ENCODE assay signal across 25 mouse cellular contexts in the genomic region with DNA sequence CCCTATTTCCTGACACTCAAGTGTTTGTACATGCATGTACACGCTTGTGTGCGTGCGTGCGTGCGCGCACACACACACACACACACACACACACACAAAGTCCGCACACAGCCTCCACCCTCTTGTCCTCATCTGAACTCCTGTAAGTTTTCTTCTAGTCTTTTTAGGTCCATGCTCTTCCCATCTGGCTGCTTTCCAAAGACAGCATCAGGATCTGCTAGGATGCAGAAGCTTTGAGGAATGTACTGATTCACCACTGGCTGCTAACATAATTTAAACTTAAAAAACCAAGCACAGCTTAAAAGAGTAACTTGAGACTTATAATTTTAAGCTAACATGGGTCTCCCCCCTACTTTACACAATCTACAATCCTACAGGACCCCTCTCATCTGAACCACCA.
DNase-seq lines count a peak whose midpoint lies in the region; ATAC-seq lines count a peak whose summit lies in the region.
"Had no signal": no experiment of that assay in that cellular context is flagged by ENCODE, and none has a peak within 500 bp of the region (broad histone marks: within the 10 kb centered on the region; RNA-seq: fewer than 3 reads in every experiment).

No protein-coding gene starts in this region.

- peaks cover 11% of the 10 kb centered on the region; the same call in 1 of the 2 replicates for H3K36me3 ChIP-seq in kidney, embryonic 16.5 days (ENCODE audit: insufficient read depth, low read length)
- peaks cover 16% of the 10 kb centered on the region for H3K36me3 ChIP-seq in kidney, embryonic 14.5 days (ENCODE audit: control insufficient read depth, insufficient read depth, low read length)

- no peaks in the 10 kb centered on the region for H3K9me3 ChIP-seq in kidney, embryonic 16.5 days (ENCODE audit: low read length)
- no peaks in the 10 kb centered on the region for H3K9me3 ChIP-seq in kidney, embryonic 14.5 days (ENCODE audit: control insufficient read depth, low read length)
- H3K9me3 ChIP-seq: forebrain, embryonic 12.5 days; G1E; heart, embryonic 15.5 days; hindbrain, embryonic 13.5 days had no signal

- peak; percentile 11 to 33 for DNase-seq in kidney, postnatal 25 days
- no peak for DNase-seq in kidney, adult 9 months
- peak; percentile 75 for DNase-seq in 3T3-L1 (ENCODE audit: low read depth, low spot score)
- peak; percentile 24 for DNase-seq in brain, adult 2 months (ENCODE audit: low read depth, low spot score)
- no peak for DNase-seq in urinary bladder, postnatal 36 days (ENCODE audit: low spot score in 2 of 2)
- DNase-seq: adrenal gland, adult 2 months; adrenal gland, postnatal 25 days; B cell, adult 2 months; cerebellum, adult 2 months; cerebellum, postnatal 10 days; gastrocnemius, postnatal 14 days; heart, adult 2 months; heart, postnatal 14 days had no signal

- H3K27me3 ChIP-seq in kidney, embryonic 16.5 days (ENCODE audit: insufficient read depth, low read length) = no peaks in the 10 kb centered on the region
- H3K27me3 ChIP-seq in kidney, embryonic 14.5 days (ENCODE audit: control insufficient read depth, insufficient read depth, low read length) = no peaks in the 10 kb centered on the region
- H3K27me3 ChIP-seq: forebrain, embryonic 12.5 days; heart, embryonic 15.5 days; hindbrain, embryonic 13.5 days; Patski had no signal

- no peak overlapping the region for H3K4me2 ChIP-seq in kidney, embryonic 16.5 days (replicated peaks; ENCODE audit: low read depth, low read length)
- H3K4me2 ChIP-seq in kidney, embryonic 14.5 days (replicated peaks; ENCODE audit: low read depth, low read length) = no peak overlapping the region
- H3K4me2 ChIP-seq: forebrain, embryonic 12.5 days; heart, embryonic 11.5 days; heart, embryonic 15.5 days; hindbrain, embryonic 13.5 days had no signal

- H3K27ac ChIP-seq in kidney, embryonic 16.5 days (ENCODE audit: low read length) = no peak overlapping the region
- H3K27ac ChIP-seq in kidney, embryonic 14.5 days (ENCODE audit: low read depth, low read length) = no peak overlapping the region
- H3K27ac ChIP-seq: forebrain, embryonic 12.5 days; heart, adult 2 months; heart, embryonic 15.5 days; hindbrain, embryonic 13.5 days; hindbrain, postnatal 0 days had no signal

- ATAC-seq in kidney, embryonic 16.5 days (ENCODE audit: low FRiP score, low TSS enrichment) = 0 out of 2 replicates have a peak, but pooled peaks have one; percentile 39
- no peak for ATAC-seq in kidney, embryonic 14.5 days (ENCODE audit: low FRiP score, low TSS enrichment)
- ATAC-seq: activated CD4-positive, CD25-positive, alpha-beta regulatory T cell, adult 4 months; CD4-positive, CD25-positive, alpha-beta regulatory T cell, adult 4 months; forebrain, embryonic 16.5 days; hindbrain, postnatal 0 days; Patski had no signal

- H3K4me1 ChIP-seq in kidney, embryonic 16.5 days (ENCODE audit: insufficient read depth, low read length) = no peaks in the 10 kb centered on the region
- no peaks in the 10 kb centered on the region for H3K4me1 ChIP-seq in kidney, embryonic 14.5 days (ENCODE audit: control insufficient read depth, insufficient read depth, low read length)
- H3K4me1 ChIP-seq: forebrain, embryonic 12.5 days; heart, embryonic 15.5 days; hindbrain, embryonic 13.5 days had no signal

- WGBS in kidney, embryonic 16.5 days = 95% methylated on average over 7 of the region's 7 CpGs
- 93% methylated on average over 7 of the region's 7 CpGs for WGBS in kidney, embryonic 14.5 days

- no peak overlapping the region for H3K4me3 ChIP-seq in kidney, embryonic 16.5 days (ENCODE audit: low read length)
- H3K4me3 ChIP-seq in kidney, embryonic 14.5 days (ENCODE audit: low read length) = no peak overlapping the region
- H3K4me3 ChIP-seq: forebrain, embryonic 12.5 days; heart, adult 2 months; heart, embryonic 15.5 days; hindbrain, embryonic 13.5 days had no signal

- H3K9ac ChIP-seq in kidney, embryonic 16.5 days (replicated peaks; ENCODE audit: low read length) = no peak overlapping the region
- no peak overlapping the region for H3K9ac ChIP-seq in kidney, embryonic 14.5 days (ENCODE audit: low read depth, low read length)
- H3K9ac ChIP-seq: forebrain, embryonic 12.5 days; heart, embryonic 15.5 days; hindbrain, embryonic 13.5 days had no signal

Comparison
In these comparisons a context has a peak if more than half of its experiments do, and no peak if none do; other contexts are left out.
1. DNase-seq: peak in kidney, postnatal 25 days (2 of 2), 3T3-L1 (single experiment) and brain, adult 2 months (single experiment); none in kidney, adult 9 months (single experiment) and urinary bladder, postnatal 36 days (0 of 2).